Mouse (Mus musculus) left cerebral cortex, adult 11 months (tissue): ENCODE data around the gene Ccnf.

Source experiments
- DNase-seq: peaks from one replicate; pipeline ENCODE4 v3.0.0; 2022; ENCODE audit warnings: low spot score

Ccnf gene

GRCm38 (mm10) chr17:24251320-24252069 is at the start of gene Ccnf:
Gene Ccnf (minus strand): TSS chr17:24251484.
- peak; percentile 94 for DNase-seq

- no peak for DNase-seq
Measured at GRCm38 (mm10) chr17:24300651-24301050, 49.4 kb upstream of the Ccnf start.

- no peak for DNase-seq
Measured at GRCm38 (mm10) chr17:24289338-24289737, 38.1 kb upstream of the Ccnf start.

- no peak for DNase-seq
Measured at GRCm38 (mm10) chr17:24288477-24288876, 37.2 kb upstream of the Ccnf start.

GRCm38 (mm10) chr17:24285680-24286079 is 34.4 kb upstream of the Ccnf start:
- no peak for DNase-seq

GRCm38 (mm10) chr17:24283266-24283818 is 32.1 kb upstream of the Ccnf start:
- no peak for DNase-seq

- DNase-seq = no peak
Measured at GRCm38 (mm10) chr17:24282637-24283036, 31.4 kb upstream of the Ccnf start.

- DNase-seq = no peak
Measured at GRCm38 (mm10) chr17:24279907-24280306, 28.6 kb upstream of the Ccnf start.

- no peak for DNase-seq
Measured at GRCm38 (mm10) chr17:24267133-24267532, 15.8 kb upstream of the Ccnf start.

GRCm38 (mm10) chr17:24264766-24265165 is 13.5 kb upstream of the Ccnf start:
- no peak for DNase-seq

- DNase-seq = no peak
Measured at GRCm38 (mm10) chr17:24260516-24260915, 9.2 kb upstream of the Ccnf start.

GRCm38 (mm10) chr17:24259702-24260101 is 8.4 kb upstream of the Ccnf start:
- DNase-seq = no peak

GRCm38 (mm10) chr17:24258981-24259380 is 7.7 kb upstream of the Ccnf start:
- no peak for DNase-seq

GRCm38 (mm10) chr17:24252329-24252728 is 1.0 kb upstream of the Ccnf start:
- DNase-seq = no peak

- no peak for DNase-seq
Measured at GRCm38 (mm10) chr17:24250988-24251319, 330 bp downstream of the Ccnf start.

- DNase-seq = no peak
Measured at GRCm38 (mm10) chr17:24248641-24249040, 2.6 kb downstream of the Ccnf start.

GRCm38 (mm10) chr17:24244061-24244460 is 7.2 kb downstream of the Ccnf start:
- DNase-seq = no peak

GRCm38 (mm10) chr17:24243311-24243969 is 7.8 kb downstream of the Ccnf start:
- no peak for DNase-seq

GRCm38 (mm10) chr17:24236921-24237320 is 14.4 kb downstream of the Ccnf start:
- DNase-seq = no peak

GRCm38 (mm10) chr17:24236479-24236878 is 14.8 kb downstream of the Ccnf start:
- no peak for DNase-seq

GRCm38 (mm10) chr17:24227941-24228340 is 23.3 kb downstream of the Ccnf start:
- no peak for DNase-seq

GRCm38 (mm10) chr17:24226721-24227120 is 24.6 kb downstream of the Ccnf start:
- DNase-seq = no peak

- no peak for DNase-seq
Measured at GRCm38 (mm10) chr17:24225851-24226250, 25.4 kb downstream of the Ccnf start.
